Mouse (Mus musculus) heart, embryonic 10.5 days (tissue): ENCODE data around the gene Sirt5. TPM values are rescaled to one million over a fixed set of nuclear protein-coding genes. Genes with fewer than 3 reads are reported as not detected.

Experiments used
- polyA plus RNA-seq: library from polyadenylated mRNA; unstranded; fragments of >200 nt; fragmentation: Nextera tagmentation; extraction: Ambion mirVana; gene quantifications from 2 replicates; pipeline ENCODE4 v1.2.1, GENCODE M21; 2016

Gene Sirt5
- polyA plus RNA-seq, 1 experiment from 2014 or later = 22.1 TPM

Other genes starting within 250 kb of the Sirt5 start
- 55.0 and 55.8 TPM in 2 replicates for gene Tbc1d7, start 194.0 kb upstream of the Sirt5 start, polyA plus RNA-seq
- gene Gfod1, start 61.3 kb upstream of the Sirt5 start, polyA plus RNA-seq = 0.88 and 0.99 TPM in 2 replicates
- gene Nol7, start 32.9 kb downstream of the Sirt5 start, polyA plus RNA-seq = 123 and 130 TPM in 2 replicates
- 6.8 and 11.6 TPM in 2 replicates for gene Ranbp9, start 115.8 kb downstream of the Sirt5 start, polyA plus RNA-seq
- gene Mcur1, start 194.7 kb downstream of the Sirt5 start, polyA plus RNA-seq = 13.6 and 15.2 TPM in 2 replicates